Mouse (Mus musculus) MEL (cell line): ENCODE results near the gene Zmat5. TPM values are rescaled to one million over a fixed set of nuclear protein-coding genes. Genes with fewer than 3 reads are reported as not detected.
"Not testable (repeated sequence)": the region's sequence is repeated elsewhere in the genome, so short reads cannot be mapped to it uniquely, and the experiment has no call there.

ENCODE experiments used
- DNase-seq: peaks from one replicate; pipeline ENCODE4 v3.0.0; 2011; ENCODE audit warnings: low read depth, low spot score
- H3K27ac ChIP-seq: 2 replicates; pipeline ENCODE4 v1.5.1; 2012; ENCODE audit warnings: low read depth, mild to moderate bottlenecking, control low read depth, low read length, moderate library complexity; ENCODE audit not compliant: control insufficient read depth
- H3K27me3 ChIP-seq, 2 experiments: fragments of 150-350 bp in 1 of 2; sonication (generic) in 1 of 2; 2 replicates each; pipeline ENCODE4 v1.6.1; 2012; ENCODE audit warnings: low read length in 2 of 2, mild to moderate bottlenecking in 2 of 2, improper control_type of control experiment in 1 of 2, moderate library complexity in 1 of 2; ENCODE audit not compliant: insufficient read depth in 2 of 2, control insufficient read depth in 1 of 2
- H3K36me3 ChIP-seq, 2 experiments: 2 replicates each; pipeline ENCODE4 v1.6.1; 2012 to 2014; ENCODE audit warnings: low read length in 2 of 2, improper control_type of control experiment in 1 of 2, inconsistent platforms in 1 of 2, mild to moderate bottlenecking in 1 of 2; ENCODE audit not compliant: insufficient read depth in 2 of 2, control insufficient read depth in 1 of 2
- H3K4me1 ChIP-seq, 2 experiments: fragments of 150-350 bp in 1 of 2; sonication (generic) in 1 of 2; 2 replicates each; pipeline ENCODE4 v1.6.1; 2012; ENCODE audit warnings: low read length in 2 of 2, improper control_type of control experiment in 1 of 2, mild to moderate bottlenecking in 1 of 2; ENCODE audit not compliant: insufficient read depth in 2 of 2, control insufficient read depth in 1 of 2
- H3K4me3 ChIP-seq, 2 experiments: fragments of 150-350 bp in 1 of 2; sonication (generic) in 1 of 2; 2 replicates each; pipeline ENCODE4 v1.5.1; 2012; ENCODE audit warnings: low read depth in 2 of 2, low read length in 2 of 2, mild to moderate bottlenecking in 2 of 2, moderate library complexity in 2 of 2, control low read depth in 1 of 2, improper control_type of control experiment in 1 of 2; ENCODE audit not compliant: control insufficient read depth in 1 of 2, insufficient read depth in 1 of 2
- H3K79me2 ChIP-seq: 2 replicates; pipeline ENCODE4 v1.6.1; 2012; ENCODE audit warnings: mild to moderate bottlenecking, low read length, moderate library complexity; ENCODE audit not compliant: control insufficient read depth, poor library complexity, insufficient read depth
- H3K9ac ChIP-seq: 2 replicates; pipeline ENCODE4 v1.6.1; 2012; ENCODE audit warnings: low read depth, mild to moderate bottlenecking, control low read depth, low read length, moderate library complexity; ENCODE audit not compliant: control insufficient read depth, poor library complexity, severe bottlenecking
- H3K9me3 ChIP-seq: fragments of 150-350 bp; sonication (generic); replicated peaks from 2 replicates; pipeline ENCODE4 v1.6.1; 2012; ENCODE audit warnings: mild to moderate bottlenecking, low read length, improper control_type of control experiment, moderate library complexity; ENCODE audit not compliant: insufficient read depth
- BHLHE40 ChIP-seq: IDR thresholded peaks from 2 replicates; pipeline ENCODE4 v1.6.1; 2012; ENCODE audit warnings: low read depth, mild to moderate bottlenecking, inconsistent platforms, low read length, improper control_type of control experiment, borderline replicate concordance
- CHD1 ChIP-seq: IDR thresholded peaks from 2 replicates; pipeline ENCODE4 v1.6.1; 2012; ENCODE audit warnings: low read depth, mild to moderate bottlenecking, inconsistent platforms, low read length, improper control_type of control experiment
- CTCF ChIP-seq, 3 experiments: IDR thresholded peaks in 2 of 3; conservative IDR thresholded peaks in 1 of 3; 2 replicates each; pipeline ENCODE4 v1.5.1; 2011 to 2012; ENCODE audit warnings: low read length in 3 of 3, low read depth in 2 of 3, mild to moderate bottlenecking in 2 of 3, improper control_type of control experiment in 1 of 3, inconsistent platforms in 1 of 3, mixed read lengths in 1 of 3, moderate library complexity in 1 of 3; ENCODE audit not compliant: control insufficient read depth in 1 of 3, insufficient read depth in 1 of 3, poor library complexity in 1 of 3, severe bottlenecking in 1 of 3
- E2F4 ChIP-seq: IDR thresholded peaks from 2 replicates; pipeline ENCODE4 v1.6.1; 2011; ENCODE audit warnings: low read depth, low read length, improper control_type of control experiment, borderline replicate concordance
- ELF1 ChIP-seq: IDR thresholded peaks from 2 replicates; pipeline ENCODE4 v1.6.1; 2014; ENCODE audit warnings: low read depth, mild to moderate bottlenecking, inconsistent platforms, low read length, improper control_type of control experiment, moderate library complexity
- ETS1 ChIP-seq: IDR thresholded peaks from 2 replicates; pipeline ENCODE4 v1.6.1; 2012; ENCODE audit warnings: low read depth, mild to moderate bottlenecking, inconsistent platforms, low read length, improper control_type of control experiment, moderate library complexity
- GABPA ChIP-seq: IDR thresholded peaks from 2 replicates; pipeline ENCODE4 v1.6.1; 2012; ENCODE audit warnings: low read depth, mild to moderate bottlenecking, inconsistent platforms, low read length, improper control_type of control experiment, moderate library complexity
- HCFC1 ChIP-seq: IDR thresholded peaks from 2 replicates; pipeline ENCODE4 v1.6.1; 2012; ENCODE audit warnings: low read depth, mild to moderate bottlenecking, inconsistent platforms, low read length, improper control_type of control experiment, moderate library complexity
- JUND ChIP-seq: IDR thresholded peaks from 2 replicates; pipeline ENCODE4 v1.6.1; 2011; ENCODE audit warnings: low read depth, mild to moderate bottlenecking, improper control_type of control experiment, low read length
- KAT2A ChIP-seq: conservative IDR thresholded peaks from 2 replicates; pipeline ENCODE4 v1.6.1; 2012; ENCODE audit warnings: low read depth, low read length, improper control_type of control experiment, inconsistent platforms
- MAZ ChIP-seq: IDR thresholded peaks from 2 replicates; pipeline ENCODE4 v1.6.1; 2012; ENCODE audit warnings: low read depth, mild to moderate bottlenecking, inconsistent platforms, low read length, improper control_type of control experiment
- MYC ChIP-seq: IDR thresholded peaks from 2 replicates; pipeline ENCODE4 v1.6.1; 2011; ENCODE audit warnings: low read depth, mild to moderate bottlenecking, low read length, improper control_type of control experiment, moderate library complexity
- POLR2AphosphoS2 ChIP-seq: IDR thresholded peaks from 2 replicates; pipeline ENCODE4 v1.6.1; 2011; ENCODE audit warnings: low read length, improper control_type of control experiment
- RAD21 ChIP-seq: IDR thresholded peaks from 2 replicates; pipeline ENCODE4 v1.6.1; 2011; ENCODE audit warnings: mild to moderate bottlenecking, low read depth, low read length, improper control_type of control experiment
- RCOR1 ChIP-seq: IDR thresholded peaks from 2 replicates; pipeline ENCODE4 v1.6.1; 2012; ENCODE audit warnings: low read depth, mild to moderate bottlenecking, inconsistent platforms, low read length, improper control_type of control experiment
- SIN3A ChIP-seq: IDR thresholded peaks from 2 replicates; pipeline ENCODE4 v1.6.1; 2012; ENCODE audit warnings: low read length, improper control_type of control experiment, inconsistent platforms
- SMC3 ChIP-seq: IDR thresholded peaks from 2 replicates; pipeline ENCODE4 v1.6.1; 2011; ENCODE audit warnings: low read depth, low read length, improper control_type of control experiment
- TAL1 ChIP-seq: IDR thresholded peaks from 2 replicates; pipeline ENCODE4 v1.6.1; 2012; ENCODE audit warnings: mild to moderate bottlenecking, inconsistent platforms, low read length, moderate library complexity, mixed read lengths
- TBP ChIP-seq: IDR thresholded peaks from 2 replicates; pipeline ENCODE4 v1.8.0; 2011; ENCODE audit warnings: low read depth, low read length, improper control_type of control experiment
- TCF12 ChIP-seq: IDR thresholded peaks from 2 replicates; pipeline ENCODE4 v1.6.1; 2014; ENCODE audit warnings: low read depth, mild to moderate bottlenecking, inconsistent platforms, low read length, improper control_type of control experiment, moderate library complexity
- UBTF ChIP-seq: IDR thresholded peaks from 2 replicates; pipeline ENCODE4 v1.6.1; 2012; ENCODE audit warnings: low read depth, mild to moderate bottlenecking, inconsistent platforms, low read length, improper control_type of control experiment, moderate library complexity, borderline replicate concordance; ENCODE audit not compliant: insufficient read depth
- USF2 ChIP-seq, 2 experiments: IDR thresholded peaks; 2 replicates each; pipeline ENCODE4 v1.6.1; 2011 to 2012; ENCODE audit warnings: improper control_type of control experiment in 2 of 2, low read length in 2 of 2, borderline replicate concordance in 1 of 2, inconsistent platforms in 1 of 2, low read depth in 1 of 2, mild to moderate bottlenecking in 1 of 2; ENCODE audit not compliant: insufficient read depth in 1 of 2
- ZKSCAN1 ChIP-seq: IDR thresholded peaks from 2 replicates; pipeline ENCODE4 v1.6.1; 2012; ENCODE audit warnings: low read depth, mild to moderate bottlenecking, inconsistent platforms, low read length, improper control_type of control experiment, moderate library complexity
- ZMIZ1 ChIP-seq: IDR thresholded peaks from 2 replicates; pipeline ENCODE4 v1.6.1; 2012; ENCODE audit warnings: low read depth, mild to moderate bottlenecking, inconsistent platforms, low read length, improper control_type of control experiment, moderate library complexity
- ZNF384 ChIP-seq: IDR thresholded peaks from 2 replicates; pipeline ENCODE4 v1.6.1; 2012; ENCODE audit warnings: low read depth, mild to moderate bottlenecking, inconsistent platforms, low read length, improper control_type of control experiment
- polyA plus RNA-seq, 2 experiments: library from polyadenylated mRNA; stranded (reverse) in 1 of 2; unstranded in 1 of 2; fragments of >175 nt in 1 of 2; fragments of >200 nt in 1 of 2; gene quantifications; 2 replicates each; pipeline versions ENCODE4 v1.2.1 to v1.2.4; 2012; ENCODE audit warnings: low replicate concordance in 2 of 2, low read depth in 1 of 2; ENCODE audit not compliant: insufficient read length in 2 of 2, insufficient read depth in 1 of 2, missing spikeins in 1 of 2
- total RNA-seq: library from RNA; depleted of rRNA; stranded (reverse); fragments of 300-350 nt; gene quantifications from 2 replicates; pipeline ENCODE4 v1.2.3, GENCODE M21; 2012

Gene Zmat5
- total and polyA plus RNA-seq, 3 experiments = 36.9 to 39.3 TPM; not detected in 1

DNA sequence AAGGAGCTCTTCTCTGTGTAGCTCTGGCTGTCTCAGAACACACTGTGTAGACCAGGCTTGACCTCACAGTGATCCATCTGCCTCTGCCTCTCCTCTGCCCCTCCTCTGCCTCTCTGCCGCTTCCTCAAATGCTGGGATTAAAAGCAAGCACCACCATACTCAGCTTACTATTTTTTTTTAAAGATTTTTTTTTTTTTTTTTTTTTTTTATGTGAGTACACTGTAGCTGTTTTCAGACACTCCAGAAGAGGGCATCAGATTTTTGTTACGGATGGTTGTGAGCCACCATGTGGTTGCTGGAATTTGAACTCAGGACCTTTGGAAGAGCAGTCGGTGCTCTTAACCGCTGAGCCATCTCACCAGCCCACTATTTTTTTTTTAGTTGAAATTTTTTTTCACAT is 5.7 kb downstream of the Zmat5 start:
- not testable (repeated sequence) for H3K4me3 ChIP-seq, H3K9me3 ChIP-seq, H3K9ac ChIP-seq, H3K27ac ChIP-seq, H3K79me2 ChIP-seq, H3K27me3 ChIP-seq, DNase-seq
- TF ChIP-seq MYC (0 out of 2 replicates have a peak, but pooled peaks have one; percentile 25), ZNF384 (peak; percentile 85)
- H3K4me1 ChIP-seq = peaks cover 5 to 10% of the 10 kb centered on the region in 2 experiments
- H3K36me3 ChIP-seq = peaks cover 0 to 12% of the 10 kb centered on the region in 2 experiments; a peak in 2 of 4 replicates

DNA sequence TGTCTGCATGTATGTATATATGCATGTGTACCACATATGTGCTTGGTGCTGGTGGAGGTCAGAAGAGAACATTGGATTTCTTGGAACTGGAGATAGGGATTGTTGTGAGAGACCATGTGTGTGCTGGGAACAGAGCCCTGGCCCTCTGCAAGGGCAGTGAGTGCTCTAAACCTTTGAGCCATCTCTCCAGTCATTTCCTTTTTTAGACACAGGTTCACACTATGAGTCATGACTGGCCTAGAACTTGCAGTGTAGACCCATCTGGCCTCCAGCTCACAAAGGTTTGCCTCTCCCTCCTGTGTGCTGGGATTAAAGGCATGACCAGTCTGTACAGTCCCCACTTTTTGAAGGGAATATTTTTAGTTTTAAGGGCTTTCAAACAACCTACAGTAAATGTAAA is 8.3 kb downstream of the Zmat5 start:
- DNase-seq = no peak
- Histone ChIP-seq H3K4me1 (peaks cover 5 to 7% of the 10 kb centered on the region in 2 experiments), H3K79me2 (no peaks in the 10 kb centered on the region), H3K9me3 (no peaks in the 10 kb centered on the region), H3K36me3 (peaks cover 0 to 4% of the 10 kb centered on the region in 2 experiments; a peak in 2 of 4 replicates), H3K27ac (no peak overlapping the region), H3K27me3 (no peaks in the 10 kb centered on the region), H3K4me3 (no peak overlapping the region)
- no peak for TF ChIP-seq USF2 (IDR thresholded peaks at IDR 0.05; ENCODE audit: borderline replicate concordance in 1 of 2, insufficient read depth in 1 of 2, low read depth in 1 of 2, low read length in 2 of 2)
- no peak for TF ChIP-seq GABPA
- TF ChIP-seq ETS1 = no peak
- no peak for TF ChIP-seq CTCF (IDR thresholded peaks at IDR 0.05 in 2 of 3, conservative IDR thresholded peaks at IDR 0.05 in 1 of 3; ENCODE audit: control insufficient read depth in 1 of 3, insufficient read depth in 1 of 3, low read depth in 2 of 3, low read length in 3 of 3, poor library complexity in 1 of 3, severe bottlenecking in 1 of 3)
- no peak for TF ChIP-seq HCFC1
- TF ChIP-seq, all 39 proteins: peak for 0
- H3K9ac ChIP-seq = no peak overlapping the region

DNA sequence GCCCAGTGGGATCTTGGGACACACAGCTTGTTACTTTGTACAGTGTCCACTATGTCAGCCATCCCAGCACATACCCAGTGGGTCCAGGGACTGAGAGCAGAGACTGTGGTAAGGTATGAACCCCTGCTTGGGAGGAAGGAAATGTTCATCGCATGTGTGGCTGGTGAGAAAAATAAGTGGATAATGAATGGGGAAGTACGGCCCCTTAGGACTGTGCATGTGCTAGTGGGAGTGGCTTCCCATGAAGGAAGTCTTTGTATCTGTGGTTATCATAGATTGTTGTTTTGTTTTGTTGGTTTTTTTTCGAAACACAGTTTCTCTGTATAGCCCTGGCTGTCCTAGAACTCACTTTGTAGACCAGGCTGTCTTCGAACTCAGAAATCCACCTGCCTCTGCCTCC is 10.2 kb downstream of the Zmat5 start:
- H3K4me1 ChIP-seq = peaks cover 5 to 7% of the 10 kb centered on the region in 2 experiments
- peaks cover 0 to 4% of the 10 kb centered on the region in 2 experiments; a peak in 2 of 4 replicates for H3K36me3 ChIP-seq
- H3K4me3 ChIP-seq = no peak overlapping the region
- 0 out of 2 replicates have a peak overlapping the region, but pooled peaks have one; percentile 6 for H3K27ac ChIP-seq
- H3K9ac ChIP-seq = peak overlapping the region; percentile 11; the same call in 1 of the 2 replicates
- H3K79me2 ChIP-seq = no peaks in the 10 kb centered on the region
- DNase-seq = peak; percentile 89
- no peaks in the 10 kb centered on the region for H3K9me3 ChIP-seq
- no peaks in the 10 kb centered on the region for H3K27me3 ChIP-seq
- TF ChIP-seq CTCF (IDR thresholded peaks at IDR 0.05 in 2 of 3, conservative IDR thresholded peaks at IDR 0.05 in 1 of 3; ENCODE audit: control insufficient read depth in 1 of 3, insufficient read depth in 1 of 3, low read depth in 2 of 3, low read length in 3 of 3, poor library complexity in 1 of 3, severe bottlenecking in 1 of 3) (no peak), GABPA (no peak), BHLHE40 (peak; percentile 71; the same call in 1 of the 2 replicates), UBTF (no peak), MAZ (no peak), E2F4 (no peak), POLR2AphosphoS2 (no peak), TBP (peak; percentile 75), SIN3A (peak; percentile 58), RCOR1 (peak; percentile 42; the same call in 1 of the 2 replicates), ELF1 (no peak), KAT2A (no peak), CHD1 (no peak), RAD21 (no peak), TCF12 (0 out of 2 replicates have a peak, but pooled peaks have one; percentile 18), SMC3 (no peak), MYC (peak; percentile 92; the same call in 1 of the 2 replicates), JUND (no peak), ZKSCAN1 (no peak), TAL1 (no peak), ZMIZ1 (no peak)
